Mouse (Mus musculus) cerebellum, postnatal 10 days (tissue): ENCODE results near the gene Nrl.
A peak's percentile ranks its signal among the peaks of the same experiment; 100 is the strongest.

Experiments
- DNase-seq, 2 experiments: peaks; one replicate each; pipeline ENCODE4 v3.0.0; 2021; ENCODE audit warnings: mixed read lengths in 2 of 2

Gene Nrl

GRCm38 (mm10) chr14:55527940-55528339, 3.2 kb upstream of the Nrl start:
- peak; percentile 54 to 71 for DNase-seq

GRCm38 (mm10) chr14:55526674-55527073, 1.9 kb upstream of the Nrl start:
- DNase-seq, result no peak

GRCm38 (mm10) chr14:55524062-55524461, 719 bp downstream of the Nrl start:
- no peak for DNase-seq

- DNase-seq, result peak; percentile 85 to 87
Measured at GRCm38 (mm10) chr14:55520451-55521361, 4.1 kb downstream of the Nrl start.

GRCm38 (mm10) chr14:55519604-55520003, 5.2 kb downstream of the Nrl start:
- DNase-seq, result peak; percentile 42 to 49

GRCm38 (mm10) chr14:55518897-55519296, 5.9 kb downstream of the Nrl start:
- DNase-seq, result peak; percentile 81 to 88

GRCm38 (mm10) chr14:55515846-55516245, 8.9 kb downstream of the Nrl start:
- DNase-seq, result peak; percentile 62 to 74

- DNase-seq, result no peak
Measured at GRCm38 (mm10) chr14:55513927-55514326, 10.9 kb downstream of the Nrl start.

- DNase-seq, result peak in 1 of 2 experiments; percentile 35
Measured at GRCm38 (mm10) chr14:55511037-55511436, 13.7 kb downstream of the Nrl start.

- DNase-seq, result peak in 1 of 2 experiments; percentile 32
Measured at GRCm38 (mm10) chr14:55510125-55510731, 14.6 kb downstream of the Nrl start, which contains the start of gene Cpne6. Gene Cpne6 (plus strand): TSS chr14:55510445.

GRCm38 (mm10) chr14:55509540-55509939, 15.2 kb downstream of the Nrl start:
- no peak for DNase-seq

GRCm38 (mm10) chr14:55507801-55508200, 17.0 kb downstream of the Nrl start:
- DNase-seq, result peak; percentile 49 to 59

- peak in 1 of 2 experiments; percentile 8 for DNase-seq
Measured at GRCm38 (mm10) chr14:55505612-55506011, 19.2 kb downstream of the Nrl start.

- DNase-seq, result peak; percentile 96 to 98
Measured at GRCm38 (mm10) chr14:55497449-55497821, 27.3 kb downstream of the Nrl start.

- peak in 1 of 2 experiments; percentile 33 for DNase-seq
Measured at GRCm38 (mm10) chr14:55496761-55497448, 27.9 kb downstream of the Nrl start.

- DNase-seq, result peak; percentile 62 to 72
Measured at GRCm38 (mm10) chr14:55495509-55496240, 29.1 kb downstream of the Nrl start.

- DNase-seq, result peak; percentile 62 to 68
Measured at GRCm38 (mm10) chr14:55492103-55492502, 32.7 kb downstream of the Nrl start.

- DNase-seq, result peak; percentile 80 to 87
Measured at GRCm38 (mm10) chr14:55491291-55491833, 33.4 kb downstream of the Nrl start.

GRCm38 (mm10) chr14:55490361-55491201, 34.2 kb downstream of the Nrl start, which contains the start of gene Carmil3:
Gene Carmil3 (plus strand): TSS chr14:55490651.
- DNase-seq, result peak; percentile 94 to 96

GRCm38 (mm10) chr14:55486836-55487235, 37.9 kb downstream of the Nrl start:
- no peak for DNase-seq
